Comparison of ENCODE assay signal across 8 mouse cellular contexts in genomic region chr17:29384850-29385438, GRCm38 (mm10). TPM values are rescaled to one million over a fixed set of nuclear protein-coding genes. Genes with fewer than 3 reads are reported as not detected.
DNase-seq lines count a peak whose midpoint lies in the region; ATAC-seq and TF ChIP-seq lines count a peak whose summit lies in the region.

No protein-coding gene starts in this region.

- H3K9me3 ChIP-seq in kidney, embryonic 15.5 days (replicated peaks), result no peaks in the 10 kb centered on the region
- no peaks in the 10 kb centered on the region for H3K9me3 ChIP-seq in hindbrain, embryonic 11.5 days (ENCODE audit: control insufficient read depth, low read length)

- no peaks in the 10 kb centered on the region for H3K4me1 ChIP-seq in kidney, adult 2 months (ENCODE audit: control insufficient read depth, insufficient read depth, low read length)
- H3K4me1 ChIP-seq in kidney, embryonic 15.5 days, result peaks cover 7% of the 10 kb centered on the region
- no peaks in the 10 kb centered on the region; the same call in 1 of the 2 replicates for H3K4me1 ChIP-seq in bone marrow, adult 2 months (ENCODE audit: control insufficient read depth, insufficient read depth, low read length)
- H3K4me1 ChIP-seq in hindbrain, embryonic 11.5 days (replicated peaks; ENCODE audit: control insufficient read depth, insufficient read depth, low read length), result no peaks in the 10 kb centered on the region

- no peak for TF ChIP-seq POLR2A in kidney, adult 2 months (IDR thresholded peaks at IDR 0.05; ENCODE audit: low read depth, low read length)
- no peak for TF ChIP-seq POLR2A in bone marrow, adult 2 months (IDR thresholded peaks at IDR 0.05; ENCODE audit: borderline replicate concordance, control insufficient read depth, low read depth, low read length)

- DNase-seq in kidney, adult 2 months, result peak; percentile 90
- DNase-seq in kidney, postnatal 25 days, result peak; percentile 85 to 92
- peak; percentile 36 for DNase-seq in ovary, postnatal 14 days (ENCODE audit: low spot score)
- no peak for DNase-seq in hindbrain, embryonic 11.5 days (ENCODE audit: low spot score)
- DNase-seq in frontal cortex, postnatal 25 days (ENCODE audit: low spot score in 2 of 2), result no peak
- DNase-seq in T-cell, adult 2 months (ENCODE audit: low spot score), result no peak

- no peak overlapping the region for H3K27ac ChIP-seq in kidney, adult 2 months (ENCODE audit: insufficient read depth, low read depth, low read length)
- H3K27ac ChIP-seq in kidney, embryonic 15.5 days, result no peak overlapping the region
- H3K27ac ChIP-seq in bone marrow, adult 2 months (ENCODE audit: control insufficient read depth, insufficient read depth, low read depth, low read length, poor library complexity), result no peak overlapping the region
- no peak overlapping the region for H3K27ac ChIP-seq in hindbrain, embryonic 11.5 days (ENCODE audit: low read depth, low read length)

- ATAC-seq in kidney, embryonic 15.5 days (replicated peaks; ENCODE audit: low FRiP score), result no peak
- no peak for ATAC-seq in hindbrain, embryonic 11.5 days (ENCODE audit: low FRiP score)

- WGBS in kidney, adult 2 months, result 36% methylated on average over 5 of the region's 5 CpGs
- WGBS in kidney, embryonic 15.5 days, result 50% methylated on average over 5 of the region's 5 CpGs
- 39% methylated on average over 5 of the region's 5 CpGs for WGBS in bone marrow, adult 2 months
- WGBS in hindbrain, embryonic 11.5 days, result 61% methylated on average over 5 of the region's 5 CpGs

- H3K9ac ChIP-seq in kidney, embryonic 15.5 days, result no peak overlapping the region
- no peak overlapping the region for H3K9ac ChIP-seq in hindbrain, embryonic 11.5 days (ENCODE audit: low read depth, low read length)

- no peaks in the 10 kb centered on the region for H3K36me3 ChIP-seq in kidney, adult 2 months (ENCODE audit: control insufficient read depth, insufficient read depth, low read length)
- no peaks in the 10 kb centered on the region for H3K36me3 ChIP-seq in kidney, embryonic 15.5 days
- no peaks in the 10 kb centered on the region for H3K36me3 ChIP-seq in hindbrain, embryonic 11.5 days (ENCODE audit: control insufficient read depth, insufficient read depth, low read length)

- H3K4me3 ChIP-seq in kidney, adult 2 months (ENCODE audit: insufficient read depth, low read depth, low read length), result no peak overlapping the region
- no peak overlapping the region for H3K4me3 ChIP-seq in kidney, embryonic 15.5 days (replicated peaks)
- H3K4me3 ChIP-seq in bone marrow, adult 2 months (replicated peaks; ENCODE audit: control insufficient read depth, low read depth, low read length), result no peak overlapping the region
- no peak overlapping the region for H3K4me3 ChIP-seq in hindbrain, embryonic 11.5 days (ENCODE audit: low read depth, low read length)

- TF ChIP-seq CTCF in kidney, adult 2 months (conservative IDR thresholded peaks at IDR 0.05; ENCODE audit: insufficient read depth, insufficient read length, low read depth, low read length), result no peak
- peak; percentile 3; the same call in 1 of the 2 replicates for TF ChIP-seq CTCF in bone marrow, adult 2 months (IDR thresholded peaks at IDR 0.05; ENCODE audit: control insufficient read depth, insufficient read depth, low read length)

- H3K27me3 ChIP-seq in kidney, adult 2 months (replicated peaks; ENCODE audit: control insufficient read depth, insufficient read depth, low read length), result no peaks in the 10 kb centered on the region
- H3K27me3 ChIP-seq in kidney, embryonic 15.5 days, result no peaks in the 10 kb centered on the region
- H3K27me3 ChIP-seq in hindbrain, embryonic 11.5 days (ENCODE audit: control insufficient read depth, insufficient read depth, low read length), result no peaks in the 10 kb centered on the region

- H3K4me2 ChIP-seq in kidney, embryonic 15.5 days, result no peak overlapping the region
- no peak overlapping the region for H3K4me2 ChIP-seq in hindbrain, embryonic 11.5 days (replicated peaks; ENCODE audit: low read depth, low read length)

RNA-seq across cellular contexts. Expression of gene Fgd2, which starts 24.2 kb away (rescaled TPM):
- polyA plus RNA-seq in kidney, adult 2 months (2012; rRNA removed), result 10.1 and 11.4 TPM in 2 replicates
- polyA plus RNA-seq in kidney, embryonic 15.5 days (2015; fragmentation: Nextera tagmentation; extraction: Ambion mirVana), result 12.0 and 13.0 TPM in 2 replicates
- 25.2 and 41.8 TPM in 2 replicates for polyA plus RNA-seq in bone marrow, adult 2 months (2011; ENCODE audit: insufficient read depth, insufficient read length, low replicate concordance, missing spikeins)
- 2.7 and 4.2 TPM in 2 replicates for polyA plus RNA-seq in hindbrain, embryonic 11.5 days (2014; fragmentation: Nextera tagmentation; extraction: Ambion mirVana)

RNA-seq across cellular contexts. Expression of gene Mtch1, which starts 37.2 kb away (rescaled TPM):
- polyA plus RNA-seq in kidney, adult 2 months (2012; rRNA removed), result 375 and 393 TPM in 2 replicates
- 289 and 308 TPM in 2 replicates for polyA plus RNA-seq in kidney, embryonic 15.5 days (2015; fragmentation: Nextera tagmentation; extraction: Ambion mirVana)
- 111 and 170 TPM in 2 replicates for polyA plus RNA-seq in bone marrow, adult 2 months (2011; ENCODE audit: insufficient read depth, insufficient read length, low replicate concordance, missing spikeins)
- 356 and 425 TPM in 2 replicates for polyA plus RNA-seq in hindbrain, embryonic 11.5 days (2014; fragmentation: Nextera tagmentation; extraction: Ambion mirVana)

Comparison
In these comparisons a context has a peak if more than half of its experiments do, and no peak if none do; other contexts are left out.
1. DNase-seq: peak in kidney, adult 2 months (single experiment), kidney, postnatal 25 days (2 of 2) and ovary, postnatal 14 days (single experiment); none in hindbrain, embryonic 11.5 days (single experiment), frontal cortex, postnatal 25 days (0 of 2) and T-cell, adult 2 months (single experiment).